Mouse (Mus musculus) liver, adult 2 months (tissue): Measurements from ENCODE around the gene Mptx2. TPM values are rescaled to one million over a fixed set of nuclear protein-coding genes. Genes with fewer than 3 reads are reported as not detected.
A peak's percentile ranks its signal among the peaks of the same experiment; 100 is the strongest.

Experiments used
- DNase-seq: peaks from one replicate; pipeline ENCODE4 v3.0.0-alpha.2; 2011; ENCODE audit warnings: low read depth, low spot score; ENCODE audit errors: extremely low read depth
- H3K27ac ChIP-seq: fragments of 200-500 bp; replicated peaks from 2 replicates; pipeline ENCODE4 v1.5.1; 2012; ENCODE audit warnings: low read depth, mild to moderate bottlenecking, control low read depth, inconsistent platforms, low read length; ENCODE audit not compliant: insufficient read depth
- H3K27me3 ChIP-seq: fragments of 200-500 bp; 2 replicates; pipeline ENCODE4 v1.6.1; 2012; ENCODE audit warnings: mild to moderate bottlenecking, moderate library complexity, low read length, inconsistent platforms; ENCODE audit not compliant: control insufficient read depth, insufficient read depth
- H3K36me3 ChIP-seq: fragments of 200-500 bp; 2 replicates; pipeline ENCODE4 v1.6.1; 2012; ENCODE audit warnings: low read length, inconsistent platforms; ENCODE audit not compliant: control insufficient read depth, insufficient read depth
- H3K4me1 ChIP-seq: fragments of 200-500 bp; 2 replicates; pipeline ENCODE4 v1.6.1; 2011; ENCODE audit warnings: low read length; ENCODE audit not compliant: control insufficient read depth, insufficient read depth
- H3K4me3 ChIP-seq: fragments of 200-500 bp; 2 replicates; pipeline ENCODE4 v1.5.1; 2011; ENCODE audit warnings: low read depth, mild to moderate bottlenecking, control low read depth, low read length, moderate library complexity; ENCODE audit not compliant: insufficient read depth
- H3K79me2 ChIP-seq: fragments of 200-500 bp; 2 replicates; pipeline ENCODE4 v1.6.1; 2012; ENCODE audit warnings: inconsistent platforms, mild to moderate bottlenecking, low read length, moderate library complexity; ENCODE audit not compliant: control insufficient read depth, insufficient read depth
- H3K9ac ChIP-seq: fragments of 200-500 bp; 2 replicates; pipeline ENCODE4 v1.6.1; 2012; ENCODE audit warnings: low read depth, mild to moderate bottlenecking, control low read depth, inconsistent platforms, low read length
- CTCF ChIP-seq: fragments of 200-500 bp; IDR thresholded peaks from 2 replicates; pipeline ENCODE4 v1.5.1; 2011; ENCODE audit warnings: low read depth, low read length, control low read depth
- POLR2A ChIP-seq: fragments of 200-500 bp; IDR thresholded peaks from 2 replicates; pipeline ENCODE4 v1.6.1; 2011; ENCODE audit warnings: low read length, control low read depth; ENCODE audit not compliant: insufficient read depth; ENCODE audit errors: extremely low read depth
- WGBS: fragments of 180-500 bp; shearing (Covaris S2); methylation state at CpG from one replicate; pipeline ENCODE4 v1.1.7; 2018; 5-methylcytosine and 5-hydroxymethylcytosine counted together
- polyA plus RNA-seq: library from polyadenylated mRNA; depleted of rRNA; stranded (reverse); fragments of >200 nt; gene quantifications from 2 replicates; pipeline ENCODE4 v1.2.3, GENCODE M21; 2012; rRNA removed
- total RNA-seq: library from RNA; depleted of rRNA; stranded (reverse); fragments of >200 nt; gene quantifications from 2 replicates; pipeline ENCODE4 v1.2.3, GENCODE M21; 2014; rRNA removed

Mptx2 gene
- total RNA-seq: not detected in 2 replicates
- polyA plus RNA-seq: not detected in 2 replicates

- H3K36me3 ChIP-seq: no peaks in the 10 kb centered on the region
- no peaks in the 10 kb centered on the region for H3K79me2 ChIP-seq
- no peak for DNase-seq
- no peak within 1 kb of the TSS for H3K9ac ChIP-seq
- H3K27me3 ChIP-seq: no peaks in the 10 kb centered on the region
- no peak within 1 kb of the TSS for H3K4me3 ChIP-seq
- 75% methylated on average over 3 of the region's 3 CpGs for WGBS
- H3K27ac ChIP-seq: no peak within 1 kb of the TSS
- H3K4me1 ChIP-seq: no peaks in the 10 kb centered on the region
- TF ChIP-seq CTCF: no peak
- TF ChIP-seq POLR2A: no peak
Measured at GRCm38 (mm10) chr1:173277677-173278076, at the start of gene Mptx2. TSS of gene Mptx2 (minus strand) at chr1:173277777.

GRCm38 (mm10) chr1:173326552-173326951 is 49.0 kb upstream of the Mptx2 start:
- TF ChIP-seq CTCF: no peak
- TF ChIP-seq POLR2A: no peak
- Histone ChIP-seq H3K4me1 (no peaks in the 10 kb centered on the region), H3K79me2 (no peaks in the 10 kb centered on the region), H3K27me3 (no peaks in the 10 kb centered on the region), H3K27ac (no peak overlapping the region), H3K9ac (no peak overlapping the region), H3K36me3 (no peaks in the 10 kb centered on the region), H3K4me3 (no peak overlapping the region)
- no peak for DNase-seq
- 34% methylated on average over 1 of the region's 1 CpGs for WGBS

- WGBS: 89% methylated on average over 1 of the region's 1 CpGs
- Histone ChIP-seq H3K9ac (no peak overlapping the region), H3K36me3 (no peaks in the 10 kb centered on the region), H3K4me3 (no peak overlapping the region), H3K27ac (no peak overlapping the region), H3K4me1 (no peaks in the 10 kb centered on the region), H3K79me2 (no peaks in the 10 kb centered on the region), H3K27me3 (no peaks in the 10 kb centered on the region)
- DNase-seq: no peak
- TF ChIP-seq POLR2A (no peak), CTCF (no peak)
Measured at GRCm38 (mm10) chr1:173325395-173325794, 47.8 kb upstream of the Mptx2 start.

- no peak overlapping the region for H3K9ac ChIP-seq
- no peaks in the 10 kb centered on the region for H3K79me2 ChIP-seq
- H3K4me1 ChIP-seq: no peaks in the 10 kb centered on the region
- no peaks in the 10 kb centered on the region for H3K27me3 ChIP-seq
- no peak overlapping the region for H3K27ac ChIP-seq
- no peak for DNase-seq
- H3K4me3 ChIP-seq: no peak overlapping the region
- no peaks in the 10 kb centered on the region for H3K36me3 ChIP-seq
- TF ChIP-seq CTCF: no peak
- no peak for TF ChIP-seq POLR2A
- 71% methylated on average over 4 of the region's 4 CpGs for WGBS
Measured at GRCm38 (mm10) chr1:173324961-173325360, 47.4 kb upstream of the Mptx2 start.

- no peaks in the 10 kb centered on the region for H3K27me3 ChIP-seq
- DNase-seq: peak; percentile 10
- H3K4me1 ChIP-seq: no peaks in the 10 kb centered on the region
- H3K36me3 ChIP-seq: no peaks in the 10 kb centered on the region
- H3K27ac ChIP-seq: no peak overlapping the region
- TF ChIP-seq CTCF (peak; percentile 63; the same call in 1 of the 2 replicates), POLR2A (no peak)
- H3K4me3 ChIP-seq: no peak overlapping the region
- no peaks in the 10 kb centered on the region for H3K79me2 ChIP-seq
- WGBS: 17% methylated on average over 5 of the region's 5 CpGs
- no peak overlapping the region for H3K9ac ChIP-seq
Measured at GRCm38 (mm10) chr1:173323839-173324585, 46.4 kb upstream of the Mptx2 start.

- no peak for TF ChIP-seq CTCF
- TF ChIP-seq POLR2A: no peak
- H3K4me1 ChIP-seq: no peaks in the 10 kb centered on the region
- no peak overlapping the region for H3K9ac ChIP-seq
- H3K4me3 ChIP-seq: no peak overlapping the region
- no peak for DNase-seq
- H3K79me2 ChIP-seq: no peaks in the 10 kb centered on the region
- H3K27ac ChIP-seq: no peak overlapping the region
- H3K36me3 ChIP-seq: no peaks in the 10 kb centered on the region
- 71% methylated on average over 6 of the region's 6 CpGs for WGBS
- H3K27me3 ChIP-seq: no peaks in the 10 kb centered on the region
Measured at GRCm38 (mm10) chr1:173322249-173322627, 44.7 kb upstream of the Mptx2 start.
